Mouse (Mus musculus) mesoderm, embryonic 11.5 days (tissue): ENCODE results near the gene Cct8l1.

Source experiments
- DNase-seq: peaks from one replicate; pipeline ENCODE4 v3.0.0-alpha.2; 2012; ENCODE audit warnings: low read depth, low spot score

The Cct8l1 gene

GRCm38 (mm10) chr5:25529529-25530421, 13.9 kb downstream of the Cct8l1 start:
- peak; percentile 99 for DNase-seq

GRCm38 (mm10) chr5:25530629-25531028, 14.8 kb downstream of the Cct8l1 start:
- DNase-seq, result no peak

GRCm38 (mm10) chr5:25532256-25533147, 16.6 kb downstream of the Cct8l1 start:
- DNase-seq, result no peak

- no peak for DNase-seq
These were observed 17.4 kb downstream of the Cct8l1 start for GRCm38 (mm10) chr5:25533298-25533697.

- no peak for DNase-seq
These were observed 19.7 kb downstream of the Cct8l1 start for GRCm38 (mm10) chr5:25535566-25535965.

- DNase-seq, result no peak
These were observed 20.6 kb downstream of the Cct8l1 start for GRCm38 (mm10) chr5:25536451-25536850.

- no peak for DNase-seq
These were observed 21.1 kb downstream of the Cct8l1 start for GRCm38 (mm10) chr5:25536921-25537409.

GRCm38 (mm10) chr5:25540412-25540811, 24.5 kb downstream of the Cct8l1 start:
- DNase-seq, result no peak

- no peak for DNase-seq
These were observed 25.1 kb downstream of the Cct8l1 start for GRCm38 (mm10) chr5:25540921-25541320.

GRCm38 (mm10) chr5:25541661-25542060, 25.8 kb downstream of the Cct8l1 start:
- DNase-seq, result no peak

- no peak for DNase-seq
These were observed 28.2 kb downstream of the Cct8l1 start for GRCm38 (mm10) chr5:25544061-25544460.

- no peak for DNase-seq
These were observed 28.7 kb downstream of the Cct8l1 start for GRCm38 (mm10) chr5:25544566-25544965.

- no peak for DNase-seq
These were observed 31.0 kb downstream of the Cct8l1 start for GRCm38 (mm10) chr5:25546912-25547311.

GRCm38 (mm10) chr5:25550912-25551311, 35.0 kb downstream of the Cct8l1 start:
- DNase-seq, result no peak

- no peak for DNase-seq
These were observed 38.3 kb downstream of the Cct8l1 start for GRCm38 (mm10) chr5:25554210-25554609.

GRCm38 (mm10) chr5:25554689-25555088, 38.8 kb downstream of the Cct8l1 start:
- DNase-seq, result no peak

GRCm38 (mm10) chr5:25555684-25556083, 39.8 kb downstream of the Cct8l1 start:
- DNase-seq, result no peak

- no peak for DNase-seq
These were observed 40.5 kb downstream of the Cct8l1 start for GRCm38 (mm10) chr5:25556363-25556762.
